Mouse (Mus musculus): Measurements from ENCODE around the gene Ptpn1.

DNA sequence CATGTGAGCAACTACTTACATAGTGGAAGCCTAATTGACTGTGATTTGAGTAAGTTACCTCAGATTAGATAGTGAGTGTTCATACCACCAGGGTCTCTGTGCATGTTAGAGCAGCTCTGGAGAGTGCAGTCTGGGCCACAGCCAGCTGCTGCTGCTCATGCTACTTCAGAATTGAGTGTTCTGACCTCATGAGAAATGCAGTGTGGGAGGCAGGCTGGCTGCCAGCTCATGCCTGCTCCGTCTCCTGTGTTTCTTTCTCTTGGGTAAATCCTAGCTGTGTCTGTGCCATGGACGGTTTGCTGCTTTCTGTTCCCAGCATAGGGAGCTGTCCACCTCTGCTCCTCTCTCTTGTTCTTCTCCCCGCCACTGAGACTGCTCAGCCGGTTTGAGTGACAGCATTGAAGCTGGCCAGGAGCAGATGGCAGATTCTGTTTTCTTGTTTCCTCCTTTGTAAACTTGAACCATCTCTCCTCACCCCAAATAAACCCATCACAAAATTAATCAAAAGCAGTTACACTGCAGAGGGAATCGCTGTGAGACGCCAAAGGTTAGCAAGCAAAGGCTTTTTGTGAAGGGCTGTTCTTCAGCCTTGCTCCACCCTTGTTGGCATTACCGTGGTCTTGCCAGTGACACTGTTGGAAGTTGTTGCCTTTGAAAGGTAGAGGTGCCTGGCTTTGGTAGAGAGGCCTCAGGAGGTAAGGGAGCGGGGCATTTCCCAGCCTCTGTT lies 10.5 kb downstream of the Ptpn1 start:
- TF ChIP-seq RAD21 (IDR thresholded peaks at IDR 0.05; ENCODE audit: low read depth, low read length) (no peak), EP300 (IDR thresholded peaks at IDR 0.05; ENCODE audit: low read length) (peak; percentile 72; the same call in 1 of the 2 replicates), POLR2A (IDR thresholded peaks at IDR 0.05; ENCODE audit: low read depth, low read length) (no peak), SMC3 (IDR thresholded peaks at IDR 0.05; ENCODE audit: low read depth, low read length) (no peak), USF1 (IDR thresholded peaks at IDR 0.05; ENCODE audit: low read depth, low read length) (no peak), TBP (conservative IDR thresholded peaks at IDR 0.05; ENCODE audit: low read depth, low read length) (no peak), E2F4 (IDR thresholded peaks at IDR 0.05; ENCODE audit: insufficient replicate concordance, low read depth, low read length) (no peak)

Data from CH12.LX (cell line).